13 mouse cellular contexts compared by ENCODE assay signal in the genomic region with DNA sequence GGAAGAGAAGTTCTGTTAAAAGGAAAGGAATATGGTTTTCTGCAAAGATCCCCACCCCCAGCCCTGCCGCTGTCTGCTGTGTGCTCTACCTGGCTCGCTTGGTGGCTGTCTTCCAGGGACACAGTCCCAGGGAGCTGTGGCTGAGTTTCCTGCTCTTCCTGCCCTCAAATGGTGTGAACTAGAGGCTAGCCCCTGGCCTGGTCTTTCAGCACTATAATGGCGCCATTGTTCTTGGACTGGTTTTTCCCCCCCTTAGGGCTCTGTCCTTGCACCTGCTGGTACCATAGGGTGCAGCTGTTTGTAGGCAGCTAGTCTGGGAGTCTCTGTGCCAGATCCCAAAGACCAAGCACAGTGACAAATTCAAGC. TPM values are rescaled to one million over a fixed set of nuclear protein-coding genes. Genes with fewer than 3 reads are reported as not detected.
DNase-seq lines count a peak whose midpoint lies in the region; ATAC-seq and TF ChIP-seq lines count a peak whose summit lies in the region.
"Had no signal": no experiment of that assay in that cellular context is flagged by ENCODE, and none has a peak within 500 bp of the region (broad histone marks: within the 10 kb centered on the region; RNA-seq: fewer than 3 reads in every experiment).

No protein-coding gene starts in this region.

- WGBS in hindbrain, embryonic 13.5 days: 63% methylated on average over 3 of the region's 3 CpGs
- 38% methylated on average over 3 of the region's 3 CpGs for WGBS in midbrain, postnatal 0 days

- TF ChIP-seq CTCF in left cerebral cortex, adult 2 months (IDR thresholded peaks at IDR 0.05): no peak
- no peak for TF ChIP-seq CTCF in brain, embryonic 14.5 days (IDR thresholded peaks at IDR 0.05; ENCODE audit: borderline replicate concordance, extremely low read depth, insufficient read depth, insufficient read length)
- no peak for TF ChIP-seq CTCF in midbrain, postnatal 0 days (IDR thresholded peaks at IDR 0.05)

- peak overlapping the region; percentile 0; the same call in 1 of the 2 replicates for H3K4me2 ChIP-seq in hindbrain, embryonic 13.5 days
- H3K4me2 ChIP-seq in midbrain, postnatal 0 days (ENCODE audit: low read depth, low read length, poor library complexity, severe bottlenecking): no peak overlapping the region

- no peaks in the 10 kb centered on the region for H3K27me3 ChIP-seq in hindbrain, embryonic 13.5 days
- no peaks in the 10 kb centered on the region for H3K27me3 ChIP-seq in midbrain, postnatal 0 days (ENCODE audit: insufficient read depth, low read length)
- H3K27me3 ChIP-seq: limb, embryonic 13.5 days had no signal

- H3K27ac ChIP-seq in left cerebral cortex, adult 2 months: peak overlapping the region; percentile 66
- peak overlapping the region; percentile 83 for H3K27ac ChIP-seq in hindbrain, embryonic 13.5 days
- peak overlapping the region; percentile 78 for H3K27ac ChIP-seq in midbrain, postnatal 0 days (ENCODE audit: low read depth, low read length)

- peak; percentile 30 for ATAC-seq in hindbrain, embryonic 13.5 days (ENCODE audit: low FRiP score)
- ATAC-seq in midbrain, postnatal 0 days (ENCODE audit: low FRiP score): no peak

- H3K9ac ChIP-seq in hindbrain, embryonic 13.5 days: no peak overlapping the region
- H3K9ac ChIP-seq in midbrain, postnatal 0 days (replicated peaks; ENCODE audit: low read length, poor library complexity, severe bottlenecking): no peak overlapping the region

- H3K36me3 ChIP-seq in hindbrain, embryonic 13.5 days: peaks cover 29% of the 10 kb centered on the region
- peaks cover 5% of the 10 kb centered on the region; the same call in 1 of the 2 replicates for H3K36me3 ChIP-seq in midbrain, postnatal 0 days (ENCODE audit: insufficient read depth, low read length)

- no peak for DNase-seq in left cerebral cortex, adult 2 months (ENCODE audit: extremely low spot score in 1 of 2, low spot score in 2 of 2)
- no peak for DNase-seq in left cerebral cortex, postnatal 36 days (ENCODE audit: low spot score in 2 of 2)
- peak; percentile 61 for DNase-seq in brain, embryonic 14.5 days (ENCODE audit: low read depth)
- DNase-seq in midbrain, postnatal 0 days (ENCODE audit: low spot score): peak; percentile 31
- DNase-seq in ovary, adult 18-20 months (ENCODE audit: low spot score): no peak
- DNase-seq in thymus, postnatal 0 days (ENCODE audit: low spot score): no peak
- no peak for DNase-seq in spleen, postnatal 14 days (ENCODE audit: low spot score in 2 of 2)
- DNase-seq: adrenal gland, postnatal 14 days; gastrocnemius, postnatal 10 days; kidney, adult 11 months; lung, postnatal 4 days had no signal

- H3K9me3 ChIP-seq in hindbrain, embryonic 13.5 days: no peaks in the 10 kb centered on the region
- no peaks in the 10 kb centered on the region for H3K9me3 ChIP-seq in midbrain, postnatal 0 days (ENCODE audit: low read length)
- H3K9me3 ChIP-seq: limb, embryonic 13.5 days had no signal

- H3K4me1 ChIP-seq in hindbrain, embryonic 13.5 days (replicated peaks): peaks cover 61% of the 10 kb centered on the region
- H3K4me1 ChIP-seq in midbrain, postnatal 0 days (ENCODE audit: insufficient read depth, low read length): peaks cover 21% of the 10 kb centered on the region

- no peak overlapping the region for H3K4me3 ChIP-seq in left cerebral cortex, adult 2 months
- H3K4me3 ChIP-seq in hindbrain, embryonic 13.5 days: no peak overlapping the region
- H3K4me3 ChIP-seq in midbrain, postnatal 0 days (ENCODE audit: low read depth, low read length): no peak overlapping the region
- H3K4me3 ChIP-seq: limb, embryonic 13.5 days had no signal

- intact Hi-C loops in left cerebral cortex, adult 2 months (cut with DNase I): loop anchor here (5.0 kb wide), 1 partner anchor 47 kb away; no protein-coding TSS in a partner anchor
- intact Hi-C loops in left cerebral cortex, postnatal 36 days (cut with DNase I): loop anchor here (5.0 kb wide), 1 partner anchor 47 kb away; no protein-coding TSS in a partner anchor

- no peak for TF ChIP-seq POLR2A in brain, embryonic 14.5 days (IDR thresholded peaks at IDR 0.05; ENCODE audit: borderline replicate concordance, extremely low read depth, insufficient read depth, insufficient read length, poor library complexity, severe bottlenecking)

RNA-seq across cellular contexts. Expression of gene Zfp827, which starts 50.9 kb away (rescaled TPM):
- 10 to 100 TPM; 43.3 to 44.1 TPM for total RNA-seq in left cerebral cortex, adult 2 months (2021)
- total RNA-seq in left cerebral cortex, postnatal 36 days (2021): 10 to 100 TPM; 42.6 to 45.1 TPM
- 33.9 and 48.6 TPM in 2 replicates for polyA plus RNA-seq in brain, embryonic 14.5 days (2012; rRNA removed)
- 12.5 and 12.7 TPM in 2 replicates for polyA plus RNA-seq in hindbrain, embryonic 13.5 days (2015; fragmentation: Nextera tagmentation; extraction: Ambion mirVana)
- 37.0 and 37.5 TPM in 2 replicates for total RNA-seq in midbrain, postnatal 0 days (2014; rRNA removed)
- polyA plus RNA-seq in midbrain, postnatal 0 days (2015; fragmentation: Nextera tagmentation; extraction: Ambion mirVana): 7.4 and 8.8 TPM in 2 replicates
- 1.7 and 2.0 TPM in 2 replicates for polyA plus RNA-seq in thymus, postnatal 0 days (2015; fragmentation: Nextera tagmentation; extraction: Ambion mirVana)

Comparison
In these comparisons a context has a peak if more than half of its experiments do, and no peak if none do; other contexts are left out.
1. DNase-seq: peak in brain, embryonic 14.5 days (single experiment) and midbrain, postnatal 0 days (single experiment); none in left cerebral cortex, adult 2 months (0 of 2), left cerebral cortex, postnatal 36 days (0 of 2), ovary, adult 18-20 months (single experiment), thymus, postnatal 0 days (single experiment) and spleen, postnatal 14 days (0 of 2).
2. Peak in every context shown above with its lines, with median percentiles within 50 percentile points of each other: H3K27ac ChIP-seq.